Mouse (Mus musculus): Measurements from ENCODE around the gene Elmo3.
"Not testable (repeated sequence)": the region's sequence is repeated elsewhere in the genome, so short reads cannot be mapped to it uniquely, and the experiment has no call there.

The Elmo3 gene

GRCm38 (mm10) chr8:105275387-105275786, 30.0 kb upstream of the Elmo3 start:
- in situ Hi-C loops (cut with MboI): no loop called here

- in situ Hi-C loops (cut with MboI): no loop called here
These were observed 29.6 kb upstream of the Elmo3 start, which contains the start of gene Nol3 for GRCm38 (mm10) chr8:105275840-105276239. Nol3 (plus strand) TSS chr8:105276140.

GRCm38 (mm10) chr8:105276292-105277120, 28.9 kb upstream of the Elmo3 start:
- in situ Hi-C loops (cut with MboI): no loop called here

GRCm38 (mm10) chr8:105278911-105279334, 26.5 kb upstream of the Elmo3 start:
- in situ Hi-C loops (cut with MboI): no loop called here

GRCm38 (mm10) chr8:105280567-105280966, 24.8 kb upstream of the Elmo3 start:
- in situ Hi-C loops (cut with MboI): no loop called here

- in situ Hi-C loops (cut with MboI): no loop called here
These were observed 23.6 kb upstream of the Elmo3 start for GRCm38 (mm10) chr8:105281821-105282220.

- in situ Hi-C loops (cut with MboI): no loop called here
These were observed 23.2 kb upstream of the Elmo3 start for GRCm38 (mm10) chr8:105282239-105282638.

- in situ Hi-C loops (cut with MboI): no loop called here
These were observed 22.3 kb upstream of the Elmo3 start for GRCm38 (mm10) chr8:105283074-105283473.

- in situ Hi-C loops (cut with MboI): no loop called here
These were observed 19.9 kb upstream of the Elmo3 start for GRCm38 (mm10) chr8:105285514-105285913.

GRCm38 (mm10) chr8:105286907-105287306, 18.5 kb upstream of the Elmo3 start:
- in situ Hi-C loops (cut with MboI): no loop called here

GRCm38 (mm10) chr8:105288231-105288630, 17.2 kb upstream of the Elmo3 start:
- in situ Hi-C loops (cut with MboI): no loop called here

GRCm38 (mm10) chr8:105288958-105289732, 16.3 kb upstream of the Elmo3 start:
- in situ Hi-C loops (cut with MboI): no loop called here

- in situ Hi-C loops (cut with MboI): no loop called here
These were observed 15.5 kb upstream of the Elmo3 start, which contains the start of gene 4931428F04Rik for GRCm38 (mm10) chr8:105289805-105290460. 4931428F04Rik (minus strand) TSS chr8:105289864.

- in situ Hi-C loops (cut with MboI): no loop called here
These were observed 14.7 kb upstream of the Elmo3 start for GRCm38 (mm10) chr8:105290554-105291314.

- in situ Hi-C loops (cut with MboI): not testable (repeated sequence)
These were observed 14.0 kb upstream of the Elmo3 start for GRCm38 (mm10) chr8:105291364-105291763.

- in situ Hi-C loops (cut with MboI): not testable (repeated sequence)
These were observed 13.6 kb upstream of the Elmo3 start for GRCm38 (mm10) chr8:105291802-105292201.

GRCm38 (mm10) chr8:105292471-105292870, 12.9 kb upstream of the Elmo3 start:
- in situ Hi-C loops (cut with MboI): no loop called here

- in situ Hi-C loops (cut with MboI): no loop called here
These were observed 12.0 kb upstream of the Elmo3 start for GRCm38 (mm10) chr8:105293405-105293804.

- in situ Hi-C loops (cut with MboI): no loop called here
These were observed 10.6 kb upstream of the Elmo3 start for GRCm38 (mm10) chr8:105294776-105295175.

GRCm38 (mm10) chr8:105295256-105295655, 10.1 kb upstream of the Elmo3 start:
- in situ Hi-C loops (cut with MboI): no loop called here

- in situ Hi-C loops (cut with MboI): no loop called here
These were observed 9.4 kb upstream of the Elmo3 start, which contains the start of gene Exoc3l for GRCm38 (mm10) chr8:105295895-105296573. Exoc3l (minus strand) TSS chr8:105296101.
